Mouse (Mus musculus) NIH3T3 (cell line): ENCODE data around the gene Asgr1.
"Not testable (repeated sequence)": the region's sequence is repeated elsewhere in the genome, so short reads cannot be mapped to it uniquely, and the experiment has no call there.

Experiments
- DNase-seq: peaks from one replicate; pipeline ENCODE4 v3.0.0-alpha.2; 2012; ENCODE audit warnings: low read depth

The Asgr1 gene

DNA sequence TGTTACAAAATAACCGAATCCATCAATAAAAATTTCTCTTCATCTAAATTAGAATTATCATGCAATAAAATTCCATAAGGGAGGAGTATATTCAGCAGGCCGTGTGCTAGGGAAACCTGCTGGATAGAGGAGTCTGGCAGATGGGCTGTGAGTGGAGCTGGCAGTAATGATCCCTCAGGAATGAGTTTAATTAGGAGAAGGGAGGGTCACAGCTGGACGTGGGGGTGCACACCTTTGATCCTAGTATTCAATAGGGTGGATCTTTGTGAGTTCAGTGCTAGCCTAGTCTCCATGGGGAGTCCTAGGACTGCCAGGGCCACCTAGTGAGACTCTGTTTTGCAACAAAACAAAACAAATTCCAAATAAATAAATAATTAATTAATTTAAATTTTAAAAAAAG, 14.4 kb downstream of the Asgr1 start:
- no peak for DNase-seq

DNA sequence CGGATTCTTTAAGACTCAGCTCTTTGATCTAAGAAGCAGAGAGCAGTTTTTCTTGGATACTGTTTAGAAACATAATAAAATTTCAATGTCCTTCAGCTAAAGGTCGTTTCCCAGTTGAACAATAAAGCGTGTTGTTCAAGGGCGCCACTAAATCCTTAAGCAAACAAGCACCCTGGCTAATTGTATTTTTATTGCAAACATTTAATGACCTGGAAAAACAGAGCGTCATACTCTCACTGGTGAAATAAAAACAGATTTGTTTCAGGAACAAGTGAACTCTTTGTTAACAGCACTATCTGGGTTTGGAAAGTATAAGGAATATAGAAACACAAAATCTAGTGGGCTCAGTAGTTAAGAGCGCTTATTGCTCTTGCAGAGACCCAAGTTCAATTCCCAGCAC, 16.2 kb downstream of the Asgr1 start:
- no peak for DNase-seq

DNA sequence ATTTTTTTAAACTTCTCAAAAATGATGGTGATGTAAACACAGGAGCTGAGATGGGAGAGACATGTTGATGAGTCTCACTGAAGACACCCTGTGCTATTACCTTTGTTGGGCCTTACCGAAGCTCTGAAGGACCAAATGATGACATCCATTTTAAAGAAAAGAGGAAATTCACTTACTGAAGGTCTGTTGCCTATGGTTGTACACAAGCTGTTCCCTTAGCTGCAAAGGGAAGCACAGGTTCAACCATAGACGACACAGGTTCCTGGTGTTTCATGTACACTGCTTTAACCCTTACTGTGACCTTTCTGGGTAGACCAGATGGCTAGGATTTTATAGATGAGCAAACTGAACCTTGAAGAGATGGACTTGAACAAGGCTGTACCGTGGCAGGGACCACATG, 16.7 kb downstream of the Asgr1 start:
- DNase-seq, result not testable (repeated sequence)

DNA sequence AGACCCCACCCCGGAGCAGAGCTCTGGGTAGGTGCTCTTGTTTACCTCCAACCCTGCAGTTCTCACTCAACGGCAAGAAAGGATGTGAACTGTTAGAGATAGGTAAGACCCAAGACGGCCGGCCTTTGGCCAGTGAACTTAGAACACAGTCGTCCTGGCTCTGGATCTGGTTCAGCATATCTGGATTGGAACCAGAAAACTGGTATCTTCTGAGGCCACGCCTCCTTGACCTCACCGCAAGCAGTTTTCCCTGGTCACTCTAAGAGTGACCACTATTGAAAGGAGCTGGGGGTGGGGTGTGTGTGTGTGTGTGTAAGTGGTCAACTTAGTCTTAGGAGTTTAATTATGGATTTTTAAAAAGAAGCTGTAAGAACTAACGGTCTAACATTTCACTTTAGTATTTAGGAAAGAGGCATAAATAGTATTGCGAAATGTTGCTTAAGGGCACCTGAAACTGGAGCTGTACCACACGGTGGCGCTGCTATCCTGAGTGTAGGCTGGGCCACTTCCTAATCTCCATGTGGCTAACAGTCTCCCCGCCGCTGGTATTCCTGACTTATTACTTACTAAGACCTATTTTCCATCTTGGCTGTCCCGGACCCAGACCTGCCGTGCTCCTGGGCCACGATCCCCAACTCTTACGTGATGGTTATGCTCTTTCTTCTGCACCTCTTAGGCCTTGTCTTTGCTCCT, 20.6 kb downstream of the Asgr1 start:
- DNase-seq, result peak; percentile 94

DNA sequence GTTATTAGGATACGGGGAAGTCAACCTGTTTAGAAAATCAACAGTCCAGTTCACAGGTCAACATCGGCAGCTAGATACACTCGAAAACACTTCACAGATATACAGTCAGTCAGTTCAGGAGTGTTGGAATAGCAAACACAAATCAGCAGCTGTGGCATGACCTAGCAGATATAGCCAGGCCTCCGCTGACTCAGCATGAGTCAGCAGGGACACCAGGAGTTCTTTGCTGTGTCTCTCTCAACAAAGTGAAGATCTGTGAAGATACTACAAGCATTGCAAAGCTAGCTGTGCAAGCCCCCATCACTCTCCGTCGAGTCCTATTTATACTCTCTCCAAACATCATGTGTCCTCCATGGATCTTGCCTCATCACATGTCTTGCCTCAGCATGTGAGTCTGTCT, 21.7 kb downstream of the Asgr1 start:
- peak; percentile 81 for DNase-seq

DNA sequence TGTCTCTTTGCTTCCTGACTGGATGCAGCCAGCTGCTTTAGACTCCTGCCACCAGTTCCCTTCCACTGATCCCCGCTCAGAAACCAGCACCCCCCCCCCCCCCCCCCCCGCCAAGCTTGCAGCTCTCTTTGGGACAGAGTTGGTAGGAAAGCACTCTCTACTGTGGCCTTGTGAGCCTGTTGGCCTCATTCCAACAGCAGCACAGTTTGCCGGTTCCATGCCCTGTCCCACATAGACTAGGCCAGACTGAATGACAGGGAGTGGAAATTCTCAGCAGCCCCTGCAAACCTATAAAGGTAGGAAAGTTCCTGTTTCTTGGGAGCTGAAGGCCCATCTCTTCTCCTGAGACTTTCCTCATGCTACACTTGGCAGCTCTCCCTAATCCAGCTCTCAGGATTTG, 23.6 kb downstream of the Asgr1 start:
- no peak for DNase-seq

DNA sequence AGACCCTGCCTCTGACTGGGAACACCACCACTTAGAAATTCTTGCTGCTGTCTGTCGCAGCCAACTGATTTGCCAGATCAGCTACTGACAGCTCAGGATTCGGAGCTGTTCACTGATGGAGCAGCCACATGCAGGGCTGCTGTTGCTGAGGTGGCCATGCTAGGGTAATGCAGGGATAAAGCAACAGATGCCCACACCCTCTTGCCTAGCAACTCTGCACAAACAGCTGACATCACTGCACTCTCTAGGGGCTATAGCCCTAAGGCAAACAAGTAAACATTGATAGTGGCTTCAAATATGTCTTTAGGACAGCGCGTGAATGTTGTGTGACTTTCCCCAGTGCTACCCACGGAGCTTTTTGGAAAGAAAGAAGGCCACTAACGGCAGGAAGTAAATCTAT, 25.3 kb downstream of the Asgr1 start:
- no peak for DNase-seq

DNA sequence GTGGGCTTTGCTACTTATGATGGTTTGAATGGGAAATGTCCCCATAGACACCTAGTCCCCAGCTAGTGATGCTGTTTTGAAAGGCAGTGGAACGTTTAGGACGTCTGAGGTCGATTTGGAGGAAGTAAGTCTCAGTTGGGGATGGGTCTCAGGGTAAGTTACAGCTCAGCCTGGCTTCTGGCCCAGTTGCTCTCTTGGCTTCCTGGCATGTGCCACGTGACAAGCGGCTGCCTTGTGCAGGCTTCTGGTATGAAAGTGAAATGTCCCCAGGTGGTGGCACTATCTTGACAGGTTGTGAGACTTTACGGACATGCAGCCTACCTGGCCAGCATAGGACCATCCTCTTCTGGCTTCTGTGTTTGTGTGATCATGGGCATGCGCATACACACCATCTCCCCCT, 26.0 kb downstream of the Asgr1 start:
- DNase-seq, result no peak

DNA sequence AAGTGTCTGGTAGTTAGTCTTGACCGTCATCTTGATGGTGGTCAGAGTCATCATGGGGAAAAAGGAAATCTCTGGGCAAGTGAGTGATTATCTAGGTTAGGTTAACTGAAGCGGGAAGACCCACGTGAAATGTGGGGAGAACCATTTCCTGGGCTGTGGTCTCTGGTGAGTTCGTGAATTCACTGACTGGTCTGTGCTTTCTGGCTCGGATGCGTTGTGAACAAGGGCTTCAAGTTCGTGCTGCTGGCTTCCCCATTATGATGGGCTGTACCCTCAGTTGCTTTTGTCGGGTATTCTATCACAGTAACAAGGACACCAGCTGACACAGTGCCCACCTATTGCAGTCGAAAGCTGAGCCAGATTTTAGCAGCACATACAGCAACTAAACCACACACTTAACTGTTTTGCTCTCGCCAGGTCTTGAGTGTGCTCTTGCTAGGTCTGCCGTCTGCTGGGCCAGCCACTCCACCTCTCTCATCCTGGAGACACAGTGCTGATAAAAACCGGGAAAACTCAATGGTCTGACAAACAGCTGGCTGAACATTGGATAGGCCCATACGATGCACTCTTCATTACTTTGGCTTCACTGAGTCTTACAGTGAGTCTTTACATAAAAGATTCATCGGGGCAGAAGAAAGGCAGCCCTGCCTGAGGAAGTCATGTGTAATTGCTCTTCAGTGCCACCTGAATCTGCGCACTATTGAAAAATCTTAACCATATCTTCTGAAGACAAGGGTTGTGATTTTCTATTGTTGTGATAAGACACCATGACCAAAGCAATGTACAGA, 27.1 kb downstream of the Asgr1 start:
- DNase-seq, result no peak

DNA sequence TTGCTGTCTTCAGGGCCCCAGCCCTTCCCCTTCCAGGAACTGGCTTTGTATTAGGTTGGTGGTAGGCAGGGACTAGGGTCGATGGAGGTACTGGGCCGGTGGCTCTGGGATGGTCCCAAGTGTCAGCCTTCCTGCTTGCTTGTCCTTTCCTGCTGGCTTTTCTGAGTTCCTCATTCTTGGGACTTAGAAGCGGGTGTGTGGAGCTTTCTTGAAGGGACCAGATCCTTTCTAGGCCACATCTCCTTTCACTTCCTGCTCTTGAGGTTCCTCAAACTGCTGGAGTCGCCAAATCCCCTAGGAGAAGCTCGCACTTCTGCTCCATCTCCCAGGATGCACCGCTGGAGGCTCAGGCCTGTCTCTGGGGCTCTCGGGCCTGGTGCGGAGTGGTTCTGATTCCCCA, 30.7 kb downstream of the Asgr1 start:
- DNase-seq, result no peak

DNA sequence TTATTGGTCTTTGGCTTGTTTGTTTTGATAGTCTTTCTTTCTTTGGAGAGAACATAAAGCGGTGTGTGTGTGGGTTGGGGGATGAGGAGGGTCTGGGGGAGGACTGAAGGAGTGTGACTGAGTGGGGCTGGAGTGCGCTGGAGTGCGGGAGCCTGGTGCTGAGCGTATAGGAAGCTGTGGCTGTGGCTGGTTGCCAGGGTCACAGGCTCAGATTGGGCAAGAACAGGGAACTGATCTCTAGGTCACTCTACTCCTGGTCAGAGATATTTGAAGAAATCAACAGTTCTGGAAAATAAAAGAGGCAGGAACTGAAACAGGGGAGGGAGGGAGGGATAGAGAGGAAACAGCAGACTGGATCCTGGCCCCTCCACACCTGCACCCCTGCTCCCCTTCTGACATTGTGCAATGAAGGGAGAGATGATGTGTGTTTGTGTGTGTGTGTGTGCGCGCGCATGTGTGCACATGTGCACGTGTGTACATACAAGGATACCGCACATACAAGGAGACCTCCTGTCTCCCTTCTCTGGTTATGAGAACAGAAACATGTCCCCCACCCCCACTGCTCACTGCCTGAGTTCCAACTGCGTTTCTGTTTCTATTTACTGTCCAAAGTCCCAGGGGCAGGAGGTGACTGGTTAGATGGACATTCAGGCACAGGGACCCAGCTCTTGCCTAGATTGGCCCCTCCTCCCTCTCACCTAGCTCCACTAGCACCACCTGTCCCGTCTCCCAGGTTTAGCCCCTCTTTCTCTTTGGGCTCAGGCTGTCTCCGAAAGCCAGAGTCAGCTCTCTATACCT, 38.3 kb downstream of the Asgr1 start, which contains the start of gene Asgr2:
TSS of gene Asgr2 (plus strand) at position 659 of the 798 bp plus-strand sequence.
- no peak for DNase-seq

DNA sequence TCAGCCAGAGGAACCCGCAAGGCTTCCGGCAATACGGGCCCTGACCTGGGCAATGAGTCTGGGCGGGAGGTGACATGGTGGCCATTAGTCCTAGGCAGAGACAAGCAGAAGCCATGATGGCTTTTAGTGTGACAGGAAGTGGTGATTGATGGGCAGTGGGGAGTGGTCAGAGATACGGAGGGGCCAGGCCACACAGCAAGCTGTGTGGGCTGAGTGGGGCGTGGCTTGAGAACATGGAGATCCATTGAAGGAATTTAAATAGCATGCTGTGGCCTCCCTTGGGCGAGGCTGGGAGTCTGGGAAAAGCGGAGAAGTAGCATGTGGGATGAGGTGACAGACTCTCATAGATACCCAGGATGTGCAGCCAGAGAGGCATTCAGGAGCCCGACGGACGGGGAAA, 43.5 kb downstream of the Asgr1 start:
- DNase-seq, result no peak

DNA sequence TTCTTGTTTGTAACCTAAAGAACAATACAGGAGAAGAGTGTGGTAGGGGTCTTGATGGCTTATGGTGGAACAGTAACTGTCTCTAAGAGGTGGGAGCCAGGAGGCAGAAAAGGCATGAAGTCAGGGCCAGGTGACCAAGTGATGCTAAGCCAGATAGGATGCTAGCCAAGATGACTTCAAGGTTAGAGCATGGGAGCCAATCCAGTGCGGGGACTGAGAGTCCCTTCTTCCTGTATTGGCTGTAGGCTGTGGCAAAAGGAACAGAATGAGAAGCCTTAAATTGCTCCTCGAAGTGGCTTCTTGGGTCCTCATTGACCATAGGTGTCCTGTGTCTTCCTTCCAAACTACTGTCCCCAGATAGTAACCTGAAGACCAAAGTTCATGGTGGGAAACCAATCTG, 45.2 kb downstream of the Asgr1 start:
- no peak for DNase-seq

DNA sequence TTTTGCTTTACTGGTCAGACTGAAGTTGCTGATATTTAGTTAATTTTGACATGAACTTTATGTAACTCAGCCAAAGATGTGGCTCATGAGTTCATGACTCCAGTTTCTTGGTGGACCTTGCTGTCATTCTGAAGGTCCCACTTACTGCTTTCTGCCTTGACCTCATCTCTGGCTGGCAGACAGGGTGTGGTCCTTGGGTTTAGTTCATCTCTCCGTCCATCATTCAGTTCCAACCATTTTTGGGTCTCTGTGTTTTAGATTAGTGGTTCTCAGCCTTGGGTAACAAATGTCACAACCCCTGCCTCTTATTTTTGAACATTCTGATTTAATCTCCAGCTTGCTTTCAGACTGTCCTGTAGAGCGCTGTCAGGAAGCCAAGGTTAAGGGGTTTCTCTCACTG, 45.9 kb downstream of the Asgr1 start:
- no peak for DNase-seq

DNA sequence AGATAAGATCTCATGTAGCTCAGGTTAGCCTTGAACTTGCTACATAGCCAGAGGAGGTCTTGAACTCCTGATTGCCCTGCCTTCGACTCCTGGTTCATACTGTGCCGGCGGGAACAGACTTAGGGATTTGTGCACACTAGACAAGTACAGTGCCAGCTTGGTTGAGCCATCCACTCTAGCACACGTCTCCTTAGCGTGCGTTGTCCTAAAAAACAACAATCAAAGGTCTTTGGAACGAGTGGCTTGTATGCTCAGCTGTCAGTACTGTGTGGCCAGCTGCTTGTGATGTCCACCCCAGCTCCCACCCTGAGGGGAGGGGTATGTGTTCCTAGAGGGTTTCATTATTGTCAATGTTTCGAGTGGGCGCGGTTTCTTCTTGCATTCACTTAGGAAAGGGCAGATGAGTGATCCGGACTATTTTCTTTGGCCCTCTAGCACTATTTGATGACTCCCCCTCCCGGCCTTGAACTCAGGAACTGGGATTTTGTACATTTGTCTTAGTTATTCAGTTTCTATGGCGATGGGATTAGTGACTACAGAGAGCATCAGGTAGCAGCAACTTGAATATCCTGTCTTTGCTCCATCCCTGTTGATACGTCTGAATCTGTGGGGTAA, 49.9 kb downstream of the Asgr1 start:
- no peak for DNase-seq

DNA sequence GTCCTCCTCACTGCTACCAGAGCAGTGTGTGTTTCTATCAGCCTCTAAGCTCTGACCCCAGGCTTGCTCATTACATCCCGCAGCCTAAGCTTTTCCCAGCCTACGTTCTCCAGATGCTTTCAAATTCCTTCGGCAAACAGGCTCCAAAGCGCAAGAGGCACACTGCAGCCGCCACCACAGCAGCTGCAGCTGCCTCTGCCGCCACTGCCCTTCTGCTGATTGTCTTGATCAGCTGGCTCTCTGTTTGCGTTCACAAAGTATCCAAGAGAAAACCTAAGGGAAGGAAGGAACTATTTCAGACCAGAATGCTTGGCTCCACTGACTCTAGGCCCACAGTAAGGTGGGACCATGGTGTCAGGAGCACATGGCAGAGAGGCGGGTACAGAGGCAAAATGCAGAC, 53.2 kb downstream of the Asgr1 start:
- DNase-seq, result no peak
